Mouse (Mus musculus) adrenal gland, adult 8-10 months (tissue): Measurements from ENCODE around the gene Olfr1052. TPM values are rescaled to one million over a fixed set of nuclear protein-coding genes. Genes with fewer than 3 reads are reported as not detected.
"Not testable (repeated sequence)": the region's sequence is repeated elsewhere in the genome, so short reads cannot be mapped to it uniquely, and the experiment has no call there.

Source experiments
- DNase-seq: peaks from one replicate; pipeline ENCODE4 v3.0.0; 2022
- total RNA-seq, 4 experiments: library from RNA; stranded (reverse); gene quantifications; 2 replicates each; pipeline ENCODE4 v1.2.4; 2022

Olfr1052 gene
- total RNA-seq: not detected

DNA sequence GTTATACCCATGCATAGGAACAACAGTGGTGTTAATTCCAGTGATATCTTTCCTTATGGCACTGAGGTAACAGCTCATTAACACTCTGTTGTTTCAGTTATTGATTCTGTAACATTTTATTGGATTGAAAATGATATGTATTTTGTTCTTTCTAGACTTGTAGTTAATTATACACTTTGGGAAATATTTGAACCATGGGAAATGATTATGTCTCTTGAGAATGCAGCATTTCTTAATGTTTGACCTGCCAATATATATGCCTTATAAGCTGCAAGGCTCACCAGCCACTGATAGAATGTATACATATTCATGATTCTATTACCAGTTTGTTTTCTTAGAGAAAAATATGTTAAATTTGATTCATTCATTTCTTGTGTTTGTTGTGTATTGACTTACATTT lies at the start of gene Olfr1052:
Olfr1052 (plus strand) TSS at position 301 of the 400 bp plus-strand sequence.
- no peak for DNase-seq

DNA sequence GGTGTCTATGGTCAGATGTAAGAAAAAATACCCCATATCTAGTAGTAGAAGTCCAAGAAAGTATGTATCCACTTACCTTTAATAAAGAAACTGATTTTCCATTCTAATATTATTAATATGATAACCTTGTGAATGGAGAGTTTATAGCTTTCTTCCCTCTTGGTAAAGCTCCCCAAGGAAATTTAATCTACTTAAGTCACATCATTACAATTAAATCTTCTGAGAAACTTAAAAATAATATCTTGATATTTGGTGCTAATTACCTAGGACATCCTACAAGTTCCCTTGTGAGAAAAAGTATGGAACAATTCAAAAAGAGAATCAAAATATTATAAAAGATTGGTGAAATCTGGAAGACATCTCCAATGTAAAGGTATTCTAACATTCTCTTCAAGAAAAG lies 34.0 kb upstream of the Olfr1052 start, which contains the start of gene Olfr1049:
Olfr1049 (minus strand) TSS at position 101 of the 400 bp plus-strand sequence.
- DNase-seq: not testable (repeated sequence)

DNA sequence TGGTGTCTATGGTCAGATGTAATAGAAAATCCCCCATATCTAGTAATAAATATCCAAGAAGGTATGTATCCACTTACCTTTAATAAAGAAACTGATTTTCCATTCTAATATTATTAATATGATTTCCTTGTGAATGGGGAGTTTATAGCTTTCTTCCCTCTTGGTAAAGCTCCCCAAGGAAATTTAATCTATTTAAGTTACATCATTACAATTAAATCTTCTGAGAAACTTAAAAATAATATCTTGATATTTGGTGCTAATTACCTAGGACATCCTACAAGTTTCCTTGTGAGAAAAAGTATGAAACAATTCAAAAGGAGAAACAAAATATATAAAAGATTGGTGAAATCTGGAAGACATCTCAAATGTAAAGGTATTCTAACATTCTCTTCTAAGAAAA lies 13.3 kb upstream of the Olfr1052 start, which contains the start of gene Olfr1051:
Olfr1051 (minus strand) TSS at position 101 of the 400 bp plus-strand sequence.
- DNase-seq: not testable (repeated sequence)

DNA sequence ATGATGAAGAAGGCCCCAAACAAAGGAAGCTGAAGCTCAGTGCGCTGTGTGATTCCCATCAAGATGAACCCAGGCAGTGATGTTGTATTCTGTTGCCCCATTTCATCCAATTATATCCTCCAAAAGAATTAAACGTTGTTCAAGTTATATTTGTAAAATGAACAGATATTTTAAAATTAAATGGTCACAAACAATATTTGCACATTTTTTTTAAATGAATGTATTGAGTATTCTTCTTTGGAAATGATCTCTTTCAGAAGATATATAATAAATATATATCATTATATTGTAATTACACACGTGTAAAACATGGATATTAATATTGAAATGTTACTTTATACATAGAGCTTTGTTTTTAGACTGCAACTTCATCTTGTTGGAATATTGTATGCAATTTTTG lies 22.9 kb downstream of the Olfr1052 start, which contains the start of gene Olfr1053:
Olfr1053 (minus strand) TSS at position 101 of the 400 bp plus-strand sequence.
- no peak for DNase-seq

DNA sequence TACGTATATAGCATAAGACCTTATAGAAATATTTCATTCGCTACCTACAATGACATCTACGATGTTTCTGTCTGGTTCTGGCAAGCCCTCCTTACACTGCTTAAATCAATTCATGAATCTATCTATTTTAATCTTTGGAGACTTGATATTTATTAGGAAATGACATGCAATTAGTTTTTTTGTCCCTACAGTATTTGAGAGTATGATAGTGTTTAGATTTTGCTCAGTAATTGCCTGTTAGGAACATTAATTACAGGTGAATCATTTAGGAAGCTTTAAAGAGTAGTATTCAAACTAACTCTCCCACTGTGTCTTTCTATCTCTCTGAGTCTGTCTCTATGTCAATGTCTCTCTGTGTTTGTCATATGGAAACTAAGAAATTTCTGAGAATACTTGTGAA lies 43.1 kb downstream of the Olfr1052 start, which contains the start of gene Olfr1054:
Olfr1054 (minus strand) TSS at position 101 of the 400 bp plus-strand sequence.
- no peak for DNase-seq

Other genes with a start within 250 kb of the Olfr1052 start
- gene Olfr1034, start 246.6 kb upstream of the Olfr1052 start, total RNA-seq: under 1 TPM; 0.13 to 0.25 (median 0.14) TPM
- gene Olfr1036, start 218.5 kb upstream of the Olfr1052 start, total RNA-seq: not detected
- gene Olfr1037, start 205.1 kb upstream of the Olfr1052 start, total RNA-seq: not detected
- gene Olfr1039, start 156.5 kb upstream of the Olfr1052 start, total RNA-seq: not detected
- gene Olfr1040, start 145.7 kb upstream of the Olfr1052 start, total RNA-seq: not detected
- gene Olfr1042, start 130.6 kb upstream of the Olfr1052 start, total RNA-seq: not detected
- gene Olfr1043, start 124.9 kb upstream of the Olfr1052 start, total RNA-seq: not detected
- not detected for gene Olfr1044, start 114.6 kb upstream of the Olfr1052 start, total RNA-seq
- gene Olfr52, start 106.8 kb upstream of the Olfr1052 start, total RNA-seq: not detected
- gene Olfr1045, start 89.4 kb upstream of the Olfr1052 start, total RNA-seq: not detected
- gene Olfr1046, start 73.1 kb upstream of the Olfr1052 start, total RNA-seq: not detected
- not detected for gene Olfr1047, start 61.1 kb upstream of the Olfr1052 start, total RNA-seq
- not detected for gene Olfr1048, start 52.2 kb upstream of the Olfr1052 start, total RNA-seq
- not detected for gene Olfr1049, start 34.1 kb upstream of the Olfr1052 start, total RNA-seq
- not detected for gene Olfr1051, start 13.4 kb upstream of the Olfr1052 start, total RNA-seq
- not detected for gene Olfr1053, start 22.8 kb downstream of the Olfr1052 start, total RNA-seq
- not detected for gene Olfr1054, start 43.0 kb downstream of the Olfr1052 start, total RNA-seq
- gene Olfr1055, start 57.8 kb downstream of the Olfr1052 start, total RNA-seq: not detected
- not detected for gene Olfr1056, start 70.0 kb downstream of the Olfr1052 start, total RNA-seq
- not detected for gene Olfr1057, start 85.9 kb downstream of the Olfr1052 start, total RNA-seq
- gene Olfr1058, start 96.1 kb downstream of the Olfr1052 start, total RNA-seq: not detected
- not detected for gene Olfr1061, start 121.6 kb downstream of the Olfr1052 start, total RNA-seq
- not detected for gene Olfr1062, start 134.3 kb downstream of the Olfr1052 start, total RNA-seq
- not detected for gene Olfr1065, start 158.1 kb downstream of the Olfr1052 start, total RNA-seq
- gene Olfr1066, start 163.8 kb downstream of the Olfr1052 start, total RNA-seq: not detected
- gene Olfr228, start 194.9 kb downstream of the Olfr1052 start, total RNA-seq: not detected
- gene Olfr1076, start 216.0 kb downstream of the Olfr1052 start, total RNA-seq: not detected